Mouse (Mus musculus) yolk sac, embryonic 10.5 days (tissue): Measurements from ENCODE around the gene Mboat7.
"Not testable (repeated sequence)": the region's sequence is repeated elsewhere in the genome, so short reads cannot be mapped to it uniquely, and the experiment has no call there.

Experiments used
- DNase-seq: peaks from one replicate; pipeline ENCODE4 v3.0.0-alpha.2; 2017; ENCODE audit warnings: low spot score

The Mboat7 gene

GRCm38 (mm10) chr7:3692987-3693808, at the start of gene Mboat7:
Mboat7 (minus strand) TSS chr7:3693523.
- peak; percentile 98 for DNase-seq

GRCm38 (mm10) chr7:3732675-3733074, 39.4 kb upstream of the Mboat7 start:
- not testable (repeated sequence) for DNase-seq

- not testable (repeated sequence) for DNase-seq
These were observed 32.1 kb upstream of the Mboat7 start for GRCm38 (mm10) chr7:3725459-3725858.

- not testable (repeated sequence) for DNase-seq
These were observed 26.9 kb upstream of the Mboat7 start, which contains the start of gene Pirb for GRCm38 (mm10) chr7:3720268-3720667. Pirb (minus strand) TSS chr7:3720391.

- DNase-seq: no peak
These were observed 21.9 kb upstream of the Mboat7 start for GRCm38 (mm10) chr7:3715249-3715648.

GRCm38 (mm10) chr7:3712264-3712942, 19.1 kb upstream of the Mboat7 start:
- DNase-seq: no peak

GRCm38 (mm10) chr7:3709000-3709399, 15.7 kb upstream of the Mboat7 start:
- no peak for DNase-seq

GRCm38 (mm10) chr7:3708447-3708980, 15.2 kb upstream of the Mboat7 start:
- DNase-seq: not testable (repeated sequence)

- peak; percentile 32 for DNase-seq
These were observed 14.5 kb upstream of the Mboat7 start for GRCm38 (mm10) chr7:3707568-3708413.

- DNase-seq: no peak
These were observed 13.7 kb upstream of the Mboat7 start for GRCm38 (mm10) chr7:3707027-3707426.

GRCm38 (mm10) chr7:3706343-3706934, 13.1 kb upstream of the Mboat7 start:
- no peak for DNase-seq

GRCm38 (mm10) chr7:3705911-3706310, 12.6 kb upstream of the Mboat7 start:
- no peak for DNase-seq

GRCm38 (mm10) chr7:3705461-3705860, 12.1 kb upstream of the Mboat7 start:
- DNase-seq: not testable (repeated sequence)

- DNase-seq: no peak
These were observed 11.2 kb upstream of the Mboat7 start for GRCm38 (mm10) chr7:3704475-3704874.

- DNase-seq: peak; percentile 96
These were observed 10.6 kb upstream of the Mboat7 start, which contains the start of gene Rps9 for GRCm38 (mm10) chr7:3703879-3704441. Rps9 (plus strand) TSS chr7:3703993.

GRCm38 (mm10) chr7:3703148-3703878, 10.0 kb upstream of the Mboat7 start:
- no peak for DNase-seq

GRCm38 (mm10) chr7:3698471-3698870, 5.1 kb upstream of the Mboat7 start:
- DNase-seq: no peak

- not testable (repeated sequence) for DNase-seq
These were observed 1.6 kb upstream of the Mboat7 start for GRCm38 (mm10) chr7:3694949-3695305.

GRCm38 (mm10) chr7:3694076-3694948, 989 bp upstream of the Mboat7 start:
- DNase-seq: peak; percentile 91

- DNase-seq: no peak
These were observed 419 bp upstream of the Mboat7 start for GRCm38 (mm10) chr7:3693809-3694075.
